Mouse (Mus musculus): ENCODE results near the gene Apold1.

Gene Apold1

GRCm38 (mm10) chr6:134961858-134962517, 19.5 kb upstream of the Apold1 start:
- CTCF ChIA-PET: interaction anchor here in 3 of 4 experiments (0.5 to 1.2 kb wide), 4 partner anchors 14 to 91 kb away, joined by 3 to 7 read pairs (median 4); partner anchors contain the start of gene Apold1 (in 1 of the 3)
- POLR2A ChIA-PET: interaction anchor here (0.5 to 2.5 kb wide), 25 partner anchors 9 to 428 kb away, joined by 3 to 10 read pairs (median 3); partner anchors contain the start of genes Apold1 (in 3 of the 4), Cdkn1b (in 2 of the 4) and Gpr19 (in 1 of the 4)

GRCm38 (mm10) chr6:134962518-134962893, 19.0 kb upstream of the Apold1 start:
- ChIA-PET CTCF (interaction anchor here in 1 of 4 experiments (1.0 kb wide), 1 partner anchor 92 kb away, joined by 3 read pairs; no protein-coding TSS in a partner anchor), POLR2A (interaction anchor here in 2 of 4 experiments (0.6 to 2.5 kb wide), 9 partner anchors 8 to 93 kb away, joined by 3 to 10 read pairs (median 3); partner anchors contain the start of genes Apold1 (in 1 of the 2) and Gpr19 (in 1 of the 2))

- POLR2A ChIA-PET: interaction anchor here in 2 of 4 experiments (0.9 to 3.0 kb wide), 6 partner anchors 11 to 35 kb away, joined by 3 to 12 read pairs (median 4); partner anchors contain the start of gene Apold1 (in 1 of the 2)
Measured at GRCm38 (mm10) chr6:134963910-134964309, 17.6 kb upstream of the Apold1 start.

GRCm38 (mm10) chr6:134966681-134967080, 14.8 kb upstream of the Apold1 start:
- POLR2A ChIA-PET: interaction anchor here in 1 of 4 experiments (0.6 kb wide), 1 partner anchor 399 kb away, joined by 5 read pairs; no protein-coding TSS in a partner anchor
- CTCF ChIA-PET: interaction anchor here in 2 of 4 experiments (0.6 kb wide), 2 partner anchors 51 to 340 kb away, joined by 3 to 4 read pairs; no protein-coding TSS in a partner anchor

More at GRCm38 (mm10) chr6:134963910-134964309, 17.6 kb upstream of the Apold1 start:
- CTCF ChIA-PET: no interaction called here

- POLR2A ChIA-PET: interaction anchor here in 2 of 4 experiments (0.6 kb wide), 2 partner anchors 27 to 105 kb away, joined by 3 to 4 read pairs; no protein-coding TSS in a partner anchor
Measured at GRCm38 (mm10) chr6:134968326-134968725, 13.2 kb upstream of the Apold1 start.

GRCm38 (mm10) chr6:134969498-134969897, 12.0 kb upstream of the Apold1 start:
- POLR2A ChIA-PET: no interaction called here
- CTCF ChIA-PET: interaction anchor here in 1 of 4 experiments (0.5 kb wide), 1 partner anchor 41 kb away, joined by 5 read pairs; no protein-coding TSS in a partner anchor

More at GRCm38 (mm10) chr6:134968326-134968725, 13.2 kb upstream of the Apold1 start:
- CTCF ChIA-PET: no interaction called here

- ChIA-PET POLR2A (interaction anchor here in 2 of 4 experiments (0.7 to 2.4 kb wide), 6 partner anchors 9 to 52 kb away, joined by 3 to 16 read pairs (median 4); partner anchors contain the start of genes Apold1 (in 1 of the 2) and Cdkn1b (in 1 of the 2)), CTCF (interaction anchor here in 1 of 4 experiments (0.6 kb wide), 1 partner anchor 25 kb away, joined by 3 read pairs; no protein-coding TSS in a partner anchor)
Measured at GRCm38 (mm10) chr6:134972096-134972495, 9.4 kb upstream of the Apold1 start.

GRCm38 (mm10) chr6:134976628-134977027, 4.9 kb upstream of the Apold1 start:
- POLR2A ChIA-PET: interaction anchor here in 2 of 4 experiments (0.9 to 1.9 kb wide), 6 partner anchors 8 to 57 kb away, joined by 3 to 5 read pairs (median 4); partner anchors contain the start of gene Cdkn1b (in 1 of the 2)
- CTCF ChIA-PET: interaction anchor here in 2 of 4 experiments (0.6 to 1.0 kb wide), 3 partner anchors 29 to 1746 kb away, joined by 4 read pairs; no protein-coding TSS in a partner anchor

GRCm38 (mm10) chr6:134983529-134984370, 2.2 kb downstream of the Apold1 start:
- ChIA-PET CTCF (interaction anchor here (0.5 to 2.6 kb wide), 24 partner anchors 10 to 1565 kb away, joined by 3 to 12 read pairs (median 4); no protein-coding TSS in a partner anchor), POLR2A (interaction anchor here (0.7 to 3.9 kb wide), 37 partner anchors 8 to 1821 kb away, joined by 3 to 32 read pairs (median 4); partner anchors contain the start of genes Cdkn1b (in 3 of the 4), Gpr19 (in 1 of the 4), Gprc5a (in 1 of the 4) and Hist4h4 (in 1 of the 4))

- ChIA-PET CTCF (interaction anchor here in 2 of 4 experiments (1.1 to 2.2 kb wide), 5 partner anchors 13 to 45 kb away, joined by 3 to 12 read pairs (median 4); no protein-coding TSS in a partner anchor), POLR2A (interaction anchor here in 3 of 4 experiments (0.9 to 2.2 kb wide), 12 partner anchors 9 to 223 kb away, joined by 3 to 6 read pairs (median 4); partner anchors contain the start of gene Gpr19 (in 1 of the 3))
Measured at GRCm38 (mm10) chr6:134984748-134985147, 3.2 kb downstream of the Apold1 start.

GRCm38 (mm10) chr6:134988377-134988776, 6.9 kb downstream of the Apold1 start:
- ChIA-PET CTCF (interaction anchor here in 1 of 4 experiments (1.5 kb wide), 1 partner anchor 9 kb away, joined by 4 read pairs; no protein-coding TSS in a partner anchor), POLR2A (interaction anchor here in 2 of 4 experiments (0.6 to 1.4 kb wide), 3 partner anchors 9 to 96 kb away, joined by 3 to 4 read pairs (median 4); no protein-coding TSS in a partner anchor)

GRCm38 (mm10) chr6:134990674-134991073, 9.2 kb downstream of the Apold1 start:
- POLR2A ChIA-PET: interaction anchor here in 1 of 4 experiments (0.9 to 4.3 kb wide), 3 partner anchors 9 to 48 kb away, joined by 3 to 32 read pairs (median 4); partner anchors contain the start of gene Apold1
- CTCF ChIA-PET: no interaction called here

GRCm38 (mm10) chr6:134994031-134994651, 12.6 kb downstream of the Apold1 start:
- ChIA-PET CTCF (interaction anchor here in 3 of 4 experiments (0.5 to 1.7 kb wide), 7 partner anchors 10 to 396 kb away, joined by 3 to 6 read pairs (median 4); partner anchors contain the start of gene Ddx47 (in 1 of the 3)), POLR2A (interaction anchor here in 3 of 4 experiments (0.5 to 4.3 kb wide), 10 partner anchors 10 to 74 kb away, joined by 3 to 32 read pairs (median 4); partner anchors contain the start of genes Apold1 (in 2 of the 3), Cdkn1b (in 1 of the 3) and Ddx47 (in 1 of the 3))

- POLR2A ChIA-PET: interaction anchor here in 3 of 4 experiments (0.6 to 4.3 kb wide), 7 partner anchors 10 to 338 kb away, joined by 3 to 32 read pairs (median 4); partner anchors contain the start of genes Apold1 (in 1 of the 3), Cdkn1b (in 1 of the 3) and Ddx47 (in 1 of the 3)
- CTCF ChIA-PET: interaction anchor here (0.5 to 1.6 kb wide), 5 partner anchors 12 to 193 kb away, joined by 3 to 4 read pairs (median 4); no protein-coding TSS in a partner anchor
Measured at GRCm38 (mm10) chr6:134994985-134995384, 13.5 kb downstream of the Apold1 start.

GRCm38 (mm10) chr6:134996918-134997317, 15.4 kb downstream of the Apold1 start:
- ChIA-PET POLR2A (interaction anchor here in 2 of 4 experiments (0.6 to 1.9 kb wide), 10 partner anchors 9 to 100 kb away, joined by 3 to 8 read pairs (median 3); partner anchors contain the start of genes Ddx47 (in 1 of the 2) and Gpr19 (in 1 of the 2)), CTCF (interaction anchor here (0.6 to 2.6 kb wide), 31 partner anchors 9 to 1020 kb away, joined by 3 to 13 read pairs (median 4); partner anchors contain the start of genes Apold1 (in 2 of the 4) and Ddx47 (in 1 of the 4))

GRCm38 (mm10) chr6:134998076-134998475, 16.6 kb downstream of the Apold1 start:
- CTCF ChIA-PET: interaction anchor here (0.6 to 2.6 kb wide), 12 partner anchors 10 to 368 kb away, joined by 3 to 12 read pairs (median 4); partner anchors contain the start of genes Apold1 (in 1 of the 4) and Ddx47 (in 1 of the 4)
- POLR2A ChIA-PET: interaction anchor here in 1 of 4 experiments (1.0 to 1.9 kb wide), 5 partner anchors 10 to 100 kb away, joined by 3 to 8 read pairs (median 4); partner anchors contain the start of genes Ddx47 and Gpr19
